Mouse (Mus musculus) kidney, embryonic 15.5 days (tissue): ENCODE results near the gene Gpr35. TPM values are rescaled to one million over a fixed set of nuclear protein-coding genes. Genes with fewer than 3 reads are reported as not detected.

ENCODE experiments used
- ATAC-seq: fragments of 200-750 bp; cut with Nextera tagmentation; replicated peaks from 2 replicates; pipeline ENCODE4 v1.8.0; 2017; ENCODE audit warnings: moderate TSS enrichment; ENCODE audit not compliant: low FRiP score
- H3K27ac ChIP-seq: fragments of 300-500 bp; sonication (generic); 2 replicates; pipeline ENCODE4 v1.5.1; 2015; ENCODE audit warnings: mild to moderate bottlenecking, inconsistent platforms
- H3K27me3 ChIP-seq: fragments of 300-500 bp; sonication (generic); 2 replicates; pipeline ENCODE4 v1.6.1; 2015; ENCODE audit warnings: inconsistent platforms
- H3K36me3 ChIP-seq: fragments of 300-500 bp; sonication (generic); 2 replicates; pipeline ENCODE4 v1.6.1; 2015; ENCODE audit warnings: inconsistent platforms
- H3K4me1 ChIP-seq: fragments of 300-500 bp; sonication (generic); 2 replicates; pipeline ENCODE4 v1.6.1; 2015; ENCODE audit warnings: inconsistent platforms
- H3K4me2 ChIP-seq: fragments of 300-500 bp; sonication (generic); 2 replicates; pipeline ENCODE4 v1.6.1; 2015; ENCODE audit warnings: moderate library complexity, mild to moderate bottlenecking, inconsistent platforms
- H3K4me3 ChIP-seq: fragments of 300-500 bp; sonication (generic); replicated peaks from 2 replicates; pipeline ENCODE4 v1.5.1; 2015; ENCODE audit warnings: mild to moderate bottlenecking, inconsistent platforms
- H3K9ac ChIP-seq: fragments of 300-500 bp; sonication (generic); 2 replicates; pipeline ENCODE4 v1.6.1; 2015; ENCODE audit warnings: mild to moderate bottlenecking, inconsistent platforms
- H3K9me3 ChIP-seq: fragments of 300-500 bp; sonication (generic); replicated peaks from 2 replicates; pipeline ENCODE4 v1.6.1; 2016; ENCODE audit warnings: inconsistent platforms
- WGBS: fragments of 180-500 bp; shearing (Covaris S2); methylation state at CpG from one replicate; pipeline ENCODE4 v1.1.7; 2015; ENCODE audit warnings: mixed read lengths; 5-methylcytosine and 5-hydroxymethylcytosine counted together
- polyA plus RNA-seq: library from polyadenylated mRNA; unstranded; fragments of >200 nt; fragmentation: Nextera tagmentation; extraction: Ambion mirVana; gene quantifications from 2 replicates; pipeline ENCODE4 v1.2.1, GENCODE M21; 2015

The Gpr35 gene
- polyA plus RNA-seq, result 0.55 and 0.56 TPM in 2 replicates

- no peaks in the 10 kb centered on the region for H3K9me3 ChIP-seq
- 66% methylated on average over 5 of the region's 5 CpGs for WGBS
- H3K4me2 ChIP-seq, result no peak within 1 kb of the TSS
- H3K27ac ChIP-seq, result no peak within 1 kb of the TSS
- H3K27me3 ChIP-seq, result no peaks in the 10 kb centered on the region
- no peak within 1 kb of the TSS for H3K4me3 ChIP-seq
- H3K4me1 ChIP-seq, result no peaks in the 10 kb centered on the region
- no peak within 1 kb of the TSS for H3K9ac ChIP-seq
- ATAC-seq, result no peak
- H3K36me3 ChIP-seq, result peaks cover 29% of the 10 kb centered on the region
These were observed at the start of gene Gpr35 for GRCm38 (mm10) chr1:92950607-92951006. Gpr35 (plus strand) TSS chr1:92950865.

GRCm38 (mm10) chr1:92902786-92903185 is 47.9 kb upstream of the Gpr35 start, which contains the start of gene Ankmy1:
Ankmy1 (minus strand) TSS chr1:92902906.
- peak; percentile 61 for ATAC-seq
- no peak within 1 kb of the TSS for H3K27ac ChIP-seq
- H3K36me3 ChIP-seq, result no peaks in the 10 kb centered on the region
- peaks cover 21% of the 10 kb centered on the region for H3K4me1 ChIP-seq
- peak within 1 kb of the TSS; percentile 31 for H3K4me3 ChIP-seq
- WGBS, result under 1% methylated on average over 15 of the region's 15 CpGs
- peaks cover 16% of the 10 kb centered on the region; the same call in 1 of the 2 replicates for H3K27me3 ChIP-seq
- peak within 1 kb of the TSS; percentile 35; the same call in 1 of the 2 replicates for H3K9ac ChIP-seq
- no peaks in the 10 kb centered on the region for H3K9me3 ChIP-seq
- peak within 1 kb of the TSS; percentile 65 for H3K4me2 ChIP-seq

- Histone ChIP-seq H3K27me3 (peaks cover 16% of the 10 kb centered on the region; the same call in 1 of the 2 replicates), H3K9me3 (no peaks in the 10 kb centered on the region), H3K4me2 (no peak overlapping the region), H3K4me1 (peaks cover 25% of the 10 kb centered on the region), H3K9ac (no peak overlapping the region), H3K27ac (no peak overlapping the region), H3K4me3 (no peak overlapping the region), H3K36me3 (no peaks in the 10 kb centered on the region)
- WGBS, result 70% methylated on average over 4 of the region's 4 CpGs
- no peak for ATAC-seq
These were observed 47.0 kb upstream of the Gpr35 start for GRCm38 (mm10) chr1:92903627-92904026.

- H3K27ac ChIP-seq, result no peak overlapping the region
- H3K27me3 ChIP-seq, result peaks cover 8% of the 10 kb centered on the region; the same call in 1 of the 2 replicates
- H3K36me3 ChIP-seq, result no peaks in the 10 kb centered on the region
- WGBS, result 95% methylated on average over 2 of the region's 2 CpGs
- H3K9ac ChIP-seq, result no peak overlapping the region
- H3K9me3 ChIP-seq, result no peaks in the 10 kb centered on the region
- no peak overlapping the region for H3K4me2 ChIP-seq
- ATAC-seq, result no peak
- H3K4me1 ChIP-seq, result peaks cover 34% of the 10 kb centered on the region
- H3K4me3 ChIP-seq, result no peak overlapping the region
These were observed 44.9 kb upstream of the Gpr35 start for GRCm38 (mm10) chr1:92905703-92906310.

- H3K4me3 ChIP-seq, result peak within 1 kb of the TSS; percentile 70
- peak; percentile 92 for ATAC-seq
- under 1% methylated on average over 75 of the region's 81 CpGs for WGBS
These were observed 43.7 kb upstream of the Gpr35 start, which contains the start of gene Dusp28 for GRCm38 (mm10) chr1:92906779-92907631. Dusp28 (plus strand) TSS chr1:92906981.

GRCm38 (mm10) chr1:92907632-92908360 is 42.9 kb upstream of the Gpr35 start:
- H3K9ac ChIP-seq, result peak overlapping the region; percentile 76
- peak overlapping the region; percentile 78 for H3K4me2 ChIP-seq
- peaks cover 45% of the 10 kb centered on the region for H3K4me1 ChIP-seq
- H3K27me3 ChIP-seq, result no peaks in the 10 kb centered on the region
- H3K4me3 ChIP-seq, result peak overlapping the region; percentile 70
- H3K36me3 ChIP-seq, result no peaks in the 10 kb centered on the region
- peak overlapping the region; percentile 92 for H3K27ac ChIP-seq
- no peaks in the 10 kb centered on the region for H3K9me3 ChIP-seq
- ATAC-seq, result no peak
- 48% methylated on average over 20 of the region's 20 CpGs for WGBS

More at GRCm38 (mm10) chr1:92906779-92907631, 43.7 kb upstream of the Gpr35 start, which contains the start of gene Dusp28:
- H3K9ac ChIP-seq, result peak within 1 kb of the TSS; percentile 76
- no peaks in the 10 kb centered on the region for H3K9me3 ChIP-seq
- no peaks in the 10 kb centered on the region for H3K27me3 ChIP-seq
- H3K27ac ChIP-seq, result peak within 1 kb of the TSS; percentile 92
- peaks cover 44% of the 10 kb centered on the region for H3K4me1 ChIP-seq
- no peaks in the 10 kb centered on the region for H3K36me3 ChIP-seq
- H3K4me2 ChIP-seq, result peak within 1 kb of the TSS; percentile 78

GRCm38 (mm10) chr1:92908664-92909063 is 42.0 kb upstream of the Gpr35 start:
- ATAC-seq, result no peak
- Histone ChIP-seq H3K4me3 (no peak overlapping the region), H3K4me1 (peaks cover 43% of the 10 kb centered on the region), H3K9me3 (no peaks in the 10 kb centered on the region), H3K9ac (no peak overlapping the region), H3K36me3 (no peaks in the 10 kb centered on the region), H3K27ac (no peak overlapping the region), H3K27me3 (no peaks in the 10 kb centered on the region), H3K4me2 (no peak overlapping the region)
- 90% methylated on average over 3 of the region's 3 CpGs for WGBS

GRCm38 (mm10) chr1:92909068-92909467 is 41.6 kb upstream of the Gpr35 start:
- ATAC-seq, result no peak
- peaks cover 4% of the 10 kb centered on the region; the same call in 1 of the 2 replicates for H3K36me3 ChIP-seq
- H3K9me3 ChIP-seq, result no peaks in the 10 kb centered on the region
- WGBS, result 65% methylated on average over 4 of the region's 4 CpGs
- H3K27me3 ChIP-seq, result no peaks in the 10 kb centered on the region
- no peak overlapping the region for H3K27ac ChIP-seq
- H3K9ac ChIP-seq, result no peak overlapping the region
- H3K4me2 ChIP-seq, result no peak overlapping the region
- H3K4me3 ChIP-seq, result no peak overlapping the region
- H3K4me1 ChIP-seq, result peaks cover 43% of the 10 kb centered on the region

GRCm38 (mm10) chr1:92910239-92910885 is 40.3 kb upstream of the Gpr35 start, which contains the start of gene Rnpepl1:
Rnpepl1 (plus strand) TSS chr1:92910783.
- under 1% methylated on average over 45 of the region's 57 CpGs for WGBS
- no peaks in the 10 kb centered on the region for H3K27me3 ChIP-seq
- no peaks in the 10 kb centered on the region for H3K9me3 ChIP-seq
- H3K27ac ChIP-seq, result peak within 1 kb of the TSS; percentile 90
- H3K36me3 ChIP-seq, result peaks cover 17% of the 10 kb centered on the region
- H3K4me1 ChIP-seq, result peaks cover 43% of the 10 kb centered on the region
- ATAC-seq, result peak; percentile 68
- peak within 1 kb of the TSS; percentile 91 for H3K4me2 ChIP-seq
- peak within 1 kb of the TSS; percentile 88 for H3K9ac ChIP-seq
- peak within 1 kb of the TSS; percentile 83 for H3K4me3 ChIP-seq

GRCm38 (mm10) chr1:92910925-92911720 is 39.5 kb upstream of the Gpr35 start:
- H3K27ac ChIP-seq, result peak overlapping the region; percentile 90
- peaks cover 25% of the 10 kb centered on the region for H3K36me3 ChIP-seq
- H3K4me3 ChIP-seq, result peak overlapping the region; percentile 83
- H3K4me1 ChIP-seq, result peaks cover 43% of the 10 kb centered on the region
- no peaks in the 10 kb centered on the region for H3K27me3 ChIP-seq
- H3K4me2 ChIP-seq, result peak overlapping the region; percentile 91
- WGBS, result 1% methylated on average over 75 of the region's 85 CpGs
- H3K9me3 ChIP-seq, result no peaks in the 10 kb centered on the region
- H3K9ac ChIP-seq, result peak overlapping the region; percentile 88
- ATAC-seq, result peak; percentile 34
